Mouse (Mus musculus) hindbrain, embryonic 13.5 days (tissue): ENCODE results near the gene Psmg3. TPM values are rescaled to one million over a fixed set of nuclear protein-coding genes. Genes with fewer than 3 reads are reported as not detected.
A peak's percentile ranks its signal among the peaks of the same experiment; 100 is the strongest.

Experiments
- ATAC-seq: fragments of 200-750 bp; cut with Nextera tagmentation; 2 replicates; pipeline ENCODE4 v1.8.0; 2017; ENCODE audit warnings: moderate TSS enrichment; ENCODE audit not compliant: low FRiP score
- H3K27ac ChIP-seq: fragments of 300-500 bp; sonication (generic); 2 replicates; pipeline ENCODE4 v1.5.1; 2015; ENCODE audit warnings: inconsistent platforms, mild to moderate bottlenecking, moderate library complexity
- H3K27me3 ChIP-seq: fragments of 300-500 bp; sonication (generic); 2 replicates; pipeline ENCODE4 v1.6.1; 2015; ENCODE audit warnings: mild to moderate bottlenecking, inconsistent platforms
- H3K36me3 ChIP-seq: fragments of 300-500 bp; sonication (generic); 2 replicates; pipeline ENCODE4 v1.6.1; 2015; ENCODE audit warnings: mild to moderate bottlenecking, inconsistent platforms
- H3K4me1 ChIP-seq: fragments of 300-500 bp; sonication (generic); replicated peaks from 2 replicates; pipeline ENCODE4 v1.6.1; 2015; ENCODE audit warnings: inconsistent platforms
- H3K4me2 ChIP-seq: fragments of 300-500 bp; sonication (generic); 2 replicates; pipeline ENCODE4 v1.6.1; 2015; ENCODE audit warnings: inconsistent platforms, mild to moderate bottlenecking, moderate library complexity
- H3K4me3 ChIP-seq: fragments of 300-500 bp; sonication (generic); 2 replicates; pipeline ENCODE4 v1.5.1; 2015; ENCODE audit warnings: mild to moderate bottlenecking, inconsistent platforms
- H3K9ac ChIP-seq: fragments of 300-500 bp; sonication (generic); 2 replicates; pipeline ENCODE4 v1.6.1; 2015; ENCODE audit warnings: mild to moderate bottlenecking, inconsistent platforms
- H3K9me3 ChIP-seq: fragments of 300-500 bp; sonication (generic); 2 replicates; pipeline ENCODE4 v1.6.1; 2016; ENCODE audit warnings: inconsistent platforms
- WGBS: fragments of 180-500 bp; shearing (Covaris S2); methylation state at CpG from one replicate; pipeline ENCODE4 v1.1.7; 2015; 5-methylcytosine and 5-hydroxymethylcytosine counted together
- polyA plus RNA-seq: library from polyadenylated mRNA; unstranded; fragments of >200 nt; fragmentation: Nextera tagmentation; extraction: Ambion mirVana; gene quantifications from 2 replicates; pipeline ENCODE4 v1.2.1, GENCODE M21; 2015

Gene Psmg3
- polyA plus RNA-seq, 1 experiment from 2014 or later: 78.7 TPM

- no peak for ATAC-seq
- peak overlapping the region; percentile 97 for H3K27ac ChIP-seq
- H3K27me3 ChIP-seq: peaks cover 35% of the 10 kb centered on the region
- no peaks in the 10 kb centered on the region for H3K9me3 ChIP-seq
- H3K36me3 ChIP-seq: peaks cover 25% of the 10 kb centered on the region
- WGBS: 88% methylated on average over 9 of the region's 9 CpGs
- peaks cover 58% of the 10 kb centered on the region for H3K4me1 ChIP-seq
- H3K9ac ChIP-seq: 0 out of 2 replicates have a peak overlapping the region, but pooled peaks have one; percentile 51
- H3K4me3 ChIP-seq: no peak overlapping the region
- peak overlapping the region; percentile 75 for H3K4me2 ChIP-seq
These were observed 27.6 kb downstream of the Psmg3 start for GRCm38 (mm10) chr5:139799041-139799440.

DNA sequence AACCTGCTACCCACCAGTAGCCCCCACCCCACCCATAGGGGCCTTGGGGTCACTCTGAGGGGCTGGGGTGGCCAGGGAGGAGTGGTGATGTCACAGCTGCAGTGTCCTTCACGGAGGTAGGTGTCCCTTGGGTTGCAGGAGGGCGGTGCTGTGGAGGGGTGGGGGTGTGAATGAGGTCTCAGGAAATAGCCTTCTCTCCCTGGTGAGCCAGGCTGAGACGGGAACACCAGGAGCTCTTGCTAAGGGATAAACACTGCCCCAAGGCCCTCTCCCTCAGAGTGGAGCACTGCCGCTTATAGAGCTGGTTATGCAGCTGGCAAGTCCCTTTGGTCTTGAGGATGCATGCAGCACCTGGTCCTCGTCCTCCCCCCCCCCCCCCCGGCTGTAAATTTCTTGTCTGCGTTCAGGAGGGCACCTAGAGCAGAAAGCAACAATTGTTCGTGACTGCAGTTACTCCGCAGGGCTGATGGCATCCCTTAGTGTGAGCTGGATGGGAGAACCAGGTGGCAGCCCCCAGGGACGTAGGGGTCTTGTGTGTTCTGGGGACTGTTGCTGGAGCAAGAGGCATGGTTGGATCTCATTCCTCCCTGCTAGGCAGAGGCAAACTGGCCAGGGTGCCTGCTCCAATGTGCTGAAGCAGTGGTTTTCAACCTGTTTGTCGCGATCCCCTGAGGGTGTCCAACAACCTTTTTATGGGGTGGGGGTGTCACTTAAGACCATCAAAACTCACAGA lies 28.4 kb downstream of the Psmg3 start:
- H3K4me3 ChIP-seq: peak overlapping the region; percentile 39
- H3K36me3 ChIP-seq: peaks cover 25% of the 10 kb centered on the region
- peak; percentile 46; the same call in 1 of the 2 replicates for ATAC-seq
- H3K4me2 ChIP-seq: peak overlapping the region; percentile 75
- peak overlapping the region; percentile 70 for H3K9ac ChIP-seq
- peaks cover 51% of the 10 kb centered on the region for H3K4me1 ChIP-seq
- peak overlapping the region; percentile 97 for H3K27ac ChIP-seq
- H3K27me3 ChIP-seq: peaks cover 40% of the 10 kb centered on the region
- H3K9me3 ChIP-seq: no peaks in the 10 kb centered on the region
- WGBS: 26% methylated on average over 12 of the region's 12 CpGs

DNA sequence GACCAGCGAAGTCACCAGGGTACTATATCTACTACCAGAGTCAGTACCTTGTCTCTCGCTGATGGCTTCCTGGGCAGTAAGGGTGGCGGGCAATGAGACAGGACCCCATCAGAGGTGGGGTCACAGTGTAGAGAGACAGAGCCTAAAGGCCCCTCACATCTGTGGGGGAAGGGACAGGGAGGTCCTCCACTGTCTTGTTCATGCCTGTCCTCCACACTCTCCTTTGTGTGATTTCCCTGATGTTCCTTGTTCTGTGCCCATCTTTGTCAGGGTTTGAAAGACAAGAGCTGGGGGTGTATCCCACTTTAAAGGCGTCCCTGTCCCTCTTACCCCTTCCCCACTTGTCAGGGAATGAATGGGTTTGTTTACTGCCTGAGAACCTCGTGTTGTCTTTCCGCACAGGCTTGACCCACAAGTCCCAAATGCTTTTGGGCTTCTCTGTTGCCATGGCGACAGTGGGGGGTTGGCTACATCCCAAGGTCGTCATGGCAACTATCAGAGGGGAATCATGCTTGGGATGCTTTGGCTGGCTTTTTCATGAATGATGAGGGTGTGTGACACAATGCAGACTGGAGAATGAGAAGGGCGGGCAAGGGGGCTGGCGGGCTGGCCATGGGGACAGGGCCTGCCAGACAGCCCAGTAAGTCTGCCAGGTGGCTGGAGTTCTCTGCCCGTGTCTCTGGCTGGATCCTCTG lies 29.1 kb downstream of the Psmg3 start:
- Histone ChIP-seq H3K9ac (peak overlapping the region; percentile 70), H3K27ac (peak overlapping the region; percentile 97), H3K4me3 (peak overlapping the region; percentile 39), H3K4me1 (peaks cover 58% of the 10 kb centered on the region), H3K27me3 (peaks cover 42% of the 10 kb centered on the region), H3K9me3 (no peaks in the 10 kb centered on the region), H3K4me2 (peak overlapping the region; percentile 75), H3K36me3 (peaks cover 25% of the 10 kb centered on the region)
- ATAC-seq: peak; percentile 89
- WGBS: 10% methylated on average over 11 of the region's 11 CpGs

GRCm38 (mm10) chr5:139796900-139797299 lies 29.8 kb downstream of the Psmg3 start:
- Histone ChIP-seq H3K27ac (peak overlapping the region; percentile 97), H3K4me1 (peaks cover 65% of the 10 kb centered on the region), H3K9ac (0 out of 2 replicates have a peak overlapping the region, but pooled peaks have one; percentile 35), H3K4me3 (peak overlapping the region; percentile 5; the same call in 1 of the 2 replicates), H3K9me3 (no peaks in the 10 kb centered on the region), H3K27me3 (peaks cover 44% of the 10 kb centered on the region), H3K36me3 (peaks cover 23% of the 10 kb centered on the region), H3K4me2 (peak overlapping the region; percentile 75)
- ATAC-seq: peak; percentile 24
- WGBS: 13% methylated on average over 13 of the region's 13 CpGs

DNA sequence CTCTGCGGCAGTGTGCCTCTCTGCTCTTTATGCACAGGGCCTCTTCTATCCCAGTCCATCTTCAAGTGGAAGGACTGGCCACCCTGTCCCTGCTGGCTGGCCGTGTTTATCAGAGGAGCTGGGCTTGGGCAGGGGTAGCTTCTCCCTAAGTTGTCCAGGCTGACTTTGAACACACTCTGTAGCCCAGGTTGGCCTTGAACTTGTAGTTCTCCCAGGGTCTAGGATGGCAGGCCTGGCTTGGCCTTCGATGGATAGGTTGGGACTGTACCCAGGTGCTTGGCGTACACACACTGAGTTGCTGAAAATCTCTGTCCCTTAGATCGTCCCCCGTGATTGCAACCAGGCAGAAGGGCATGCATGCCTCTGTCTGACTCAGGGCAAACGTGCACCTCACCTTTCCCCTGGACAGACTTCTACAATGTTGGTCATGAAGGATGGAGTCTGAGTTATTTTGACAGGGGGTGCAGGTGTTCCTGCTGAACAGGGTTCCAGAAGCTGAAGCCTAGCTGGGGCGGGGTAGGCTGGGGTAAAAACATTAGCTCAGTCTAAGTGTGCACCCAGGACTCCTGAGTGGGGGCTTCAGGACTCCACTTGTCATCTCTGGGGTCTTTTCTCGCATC lies 30.6 kb downstream of the Psmg3 start:
- 79% methylated on average over 9 of the region's 9 CpGs for WGBS
- Histone ChIP-seq H3K36me3 (peaks cover 17% of the 10 kb centered on the region), H3K4me1 (peaks cover 70% of the 10 kb centered on the region), H3K27ac (peak overlapping the region; percentile 97; the same call in 1 of the 2 replicates), H3K9ac (no peak overlapping the region), H3K4me2 (no peak overlapping the region), H3K9me3 (no peaks in the 10 kb centered on the region), H3K4me3 (no peak overlapping the region), H3K27me3 (peaks cover 43% of the 10 kb centered on the region)
- ATAC-seq: no peak

- peaks cover 5% of the 10 kb centered on the region for H3K36me3 ChIP-seq
- no peak for ATAC-seq
- peaks cover 74% of the 10 kb centered on the region for H3K4me1 ChIP-seq
- no peaks in the 10 kb centered on the region for H3K9me3 ChIP-seq
- 0 out of 2 replicates have a peak overlapping the region, but pooled peaks have one; percentile 3 for H3K9ac ChIP-seq
- H3K4me2 ChIP-seq: no peak overlapping the region
- H3K27me3 ChIP-seq: peaks cover 33% of the 10 kb centered on the region
- no peak overlapping the region for H3K27ac ChIP-seq
- WGBS: 80% methylated on average over 10 of the region's 10 CpGs
- no peak overlapping the region for H3K4me3 ChIP-seq
These were observed 31.7 kb downstream of the Psmg3 start for GRCm38 (mm10) chr5:139794938-139795337.

- H3K9ac ChIP-seq: no peak overlapping the region
- H3K27ac ChIP-seq: no peak overlapping the region
- H3K4me3 ChIP-seq: no peak overlapping the region
- no peak overlapping the region for H3K4me2 ChIP-seq
- H3K36me3 ChIP-seq: no peaks in the 10 kb centered on the region
- 91% methylated on average over 5 of the region's 5 CpGs for WGBS
- peaks cover 68% of the 10 kb centered on the region for H3K4me1 ChIP-seq
- no peaks in the 10 kb centered on the region for H3K9me3 ChIP-seq
- ATAC-seq: no peak
- H3K27me3 ChIP-seq: peaks cover 27% of the 10 kb centered on the region
These were observed 32.5 kb downstream of the Psmg3 start for GRCm38 (mm10) chr5:139794137-139794536.

GRCm38 (mm10) chr5:139793338-139794089 lies 33.2 kb downstream of the Psmg3 start:
- no peaks in the 10 kb centered on the region for H3K36me3 ChIP-seq
- 69% methylated on average over 11 of the region's 11 CpGs for WGBS
- H3K4me2 ChIP-seq: peak overlapping the region; percentile 100; the same call in 1 of the 2 replicates
- no peak for ATAC-seq
- peak overlapping the region; percentile 30; the same call in 1 of the 2 replicates for H3K27ac ChIP-seq
- peaks cover 27% of the 10 kb centered on the region for H3K27me3 ChIP-seq
- peak overlapping the region; percentile 49 for H3K9ac ChIP-seq
- 0 out of 2 replicates have a peak overlapping the region, but pooled peaks have one; percentile 8 for H3K4me3 ChIP-seq
- no peaks in the 10 kb centered on the region for H3K9me3 ChIP-seq
- peaks cover 62% of the 10 kb centered on the region for H3K4me1 ChIP-seq

GRCm38 (mm10) chr5:139792966-139793337 lies 33.7 kb downstream of the Psmg3 start:
- H3K36me3 ChIP-seq: no peaks in the 10 kb centered on the region
- peak overlapping the region; percentile 100 for H3K4me2 ChIP-seq
- H3K9ac ChIP-seq: peak overlapping the region; percentile 49
- H3K4me1 ChIP-seq: peaks cover 56% of the 10 kb centered on the region
- ATAC-seq: no peak
- WGBS: 69% methylated on average over 3 of the region's 3 CpGs
- no peaks in the 10 kb centered on the region for H3K9me3 ChIP-seq
- peak overlapping the region; percentile 30; the same call in 1 of the 2 replicates for H3K27ac ChIP-seq
- H3K27me3 ChIP-seq: peaks cover 27% of the 10 kb centered on the region
- peak overlapping the region; percentile 82; the same call in 1 of the 2 replicates for H3K4me3 ChIP-seq

GRCm38 (mm10) chr5:139792159-139792775 lies 34.4 kb downstream of the Psmg3 start:
- H3K27ac ChIP-seq: no peak overlapping the region
- H3K9ac ChIP-seq: peak overlapping the region; percentile 84
- peaks cover 27% of the 10 kb centered on the region for H3K27me3 ChIP-seq
- 21% methylated on average over 11 of the region's 11 CpGs for WGBS
- H3K4me2 ChIP-seq: peak overlapping the region; percentile 100
- peak overlapping the region; percentile 82 for H3K4me3 ChIP-seq
- H3K9me3 ChIP-seq: no peaks in the 10 kb centered on the region
- ATAC-seq: no peak
- H3K36me3 ChIP-seq: no peaks in the 10 kb centered on the region
- H3K4me1 ChIP-seq: peaks cover 49% of the 10 kb centered on the region
